Mouse (Mus musculus) thymus, postnatal 0 days (tissue): ENCODE measurements around the gene Bcl6b. TPM values are rescaled to one million over a fixed set of nuclear protein-coding genes. Genes with fewer than 3 reads are reported as not detected.

Source experiments
- DNase-seq: peaks from one replicate; pipeline ENCODE4 v3.0.0-alpha.2; 2015; ENCODE audit warnings: low spot score
- microRNA counts: library from miRNA; unstranded; fragments of <30 nt; microRNA quantifications from one replicate; lab custom pipeline; 2015
- microRNA-seq: library from miRNA; unstranded; fragments of <30 nt; microRNA quantifications from one replicate; pipeline ENCODE4, GENCODE M21; 2016; ENCODE audit warnings: borderline number of aligned reads
- polyA plus RNA-seq: library from polyadenylated mRNA; unstranded; fragments of >200 nt; fragmentation: Nextera tagmentation; extraction: Ambion mirVana; gene quantifications from 2 replicates; pipeline ENCODE4 v1.2.1, GENCODE M21; 2015

Bcl6b gene
- polyA plus RNA-seq, 1 experiment from 2014 or later = 2.2 TPM

- no peak for DNase-seq
Measured at GRCm38 (mm10) chr11:70177647-70178046, 52.0 kb downstream of the Bcl6b start.

GRCm38 (mm10) chr11:70174491-70174890 is 55.1 kb downstream of the Bcl6b start:
- no peak for DNase-seq

MicroRNAs encoded within 50 kb of the gene (microRNA counts, 519-probe panel; counts per million panel counts)
- microRNA mmu-miR-195 (lab: Ali Mortazavi, UCI) (473 counts per million, percentile 71 among the panel's probes with 10 or more counts), microRNA mmu-miR-497 (lab: Ali Mortazavi, UCI) (473 counts per million, percentile 71 among the panel's probes with 10 or more counts)

Small RNA genes lying within 50 kb of the gene (microRNA-seq; reads per million reads assigned to microRNA genes)
- gene Mir195a (417 reads per million, percentile 61 among the genes with 10 or more reads in this experiment), gene Mir497 (not detected), gene Mir497b (not detected)

Other genes with a start within 250 kb of the Bcl6b start
- 24.1 and 25.6 TPM in 2 replicates for gene Ctdnep1, start 248.6 kb downstream of the Bcl6b start, polyA plus RNA-seq
- gene Elp5, start 247.3 kb downstream of the Bcl6b start, polyA plus RNA-seq = 92.6 and 98.6 TPM in 2 replicates
- gene Gabarap, start 238.7 kb downstream of the Bcl6b start, polyA plus RNA-seq = 400 and 425 TPM in 2 replicates
- gene Phf23, start 234.0 kb downstream of the Bcl6b start, polyA plus RNA-seq = 52.2 and 61.3 TPM in 2 replicates
- 20.6 and 21.0 TPM in 2 replicates for gene Dvl2, start 229.2 kb downstream of the Bcl6b start, polyA plus RNA-seq
- gene Acadvl, start 214.4 kb downstream of the Bcl6b start, polyA plus RNA-seq = 105 and 107 TPM in 2 replicates
- 3.8 and 6.6 TPM in 2 replicates for gene Dlg4, start 212.9 kb downstream of the Bcl6b start, polyA plus RNA-seq
- 0.31 and 0.49 TPM in 2 replicates for gene Asgr1, start 175.7 kb downstream of the Bcl6b start, polyA plus RNA-seq
- 0.26 and 0.42 TPM in 2 replicates for gene Asgr2, start 137.2 kb downstream of the Bcl6b start, polyA plus RNA-seq
- 5.3 and 6.0 TPM in 2 replicates for gene Mgl2, start 99.5 kb downstream of the Bcl6b start, polyA plus RNA-seq
- 3.6 and 3.7 TPM in 2 replicates for gene Clec10a, start 73.6 kb downstream of the Bcl6b start, polyA plus RNA-seq
- 1.2 and 1.9 TPM in 2 replicates for gene Slc16a11, start 17.0 kb downstream of the Bcl6b start, polyA plus RNA-seq
- gene Slc16a13, start 8.7 kb downstream of the Bcl6b start, polyA plus RNA-seq = 2.3 and 2.4 TPM in 2 replicates
- 174 and 191 TPM in 2 replicates for gene 0610010K14Rik, start 8.1 kb upstream of the Bcl6b start, polyA plus RNA-seq
- gene Gm21988, start 10.0 kb upstream of the Bcl6b start, polyA plus RNA-seq = 13.0 and 13.9 TPM in 2 replicates
- 355 and 365 TPM in 2 replicates for gene Rnasek, start 10.0 kb upstream of the Bcl6b start, polyA plus RNA-seq
- 0.54 and 0.61 TPM in 2 replicates for gene Alox12, start 25.6 kb upstream of the Bcl6b start, polyA plus RNA-seq
- 30.8 and 37.8 TPM in 2 replicates for gene Alox12e, start 92.8 kb upstream of the Bcl6b start, polyA plus RNA-seq
- 5.2 and 5.9 TPM in 2 replicates for gene Alox15, start 122.2 kb upstream of the Bcl6b start, polyA plus RNA-seq
- 17.0 and 18.4 TPM in 2 replicates for gene Pelp1, start 180.2 kb upstream of the Bcl6b start, polyA plus RNA-seq
- 38.8 and 38.9 TPM in 2 replicates for gene Arrb2, start 202.8 kb upstream of the Bcl6b start, polyA plus RNA-seq
- 47.5 and 47.6 TPM in 2 replicates for gene Med11, start 222.1 kb upstream of the Bcl6b start, polyA plus RNA-seq
- gene Zmynd15, start 229.6 kb upstream of the Bcl6b start, polyA plus RNA-seq = 4.8 and 5.1 TPM in 2 replicates
- 34.2 and 35.1 TPM in 2 replicates for gene Cxcl16, start 230.2 kb upstream of the Bcl6b start, polyA plus RNA-seq